Mouse (Mus musculus) inflammation-experienced regulatory T-cells, adult 16 weeks (primary cell): ENCODE measurements around the gene Slc5a2. TPM values are rescaled to one million over a fixed set of nuclear protein-coding genes. Genes with fewer than 3 reads are reported as not detected.

ENCODE experiments used
- polyA plus RNA-seq: library from polyadenylated mRNA; unstranded; fragments of 100-300 nt; shearing (Covaris generic); gene quantifications from one replicate; pipeline ENCODE4 v1.2.1, GENCODE M21; 2017

Slc5a2 gene
- 0.33 TPM for polyA plus RNA-seq

DNA sequence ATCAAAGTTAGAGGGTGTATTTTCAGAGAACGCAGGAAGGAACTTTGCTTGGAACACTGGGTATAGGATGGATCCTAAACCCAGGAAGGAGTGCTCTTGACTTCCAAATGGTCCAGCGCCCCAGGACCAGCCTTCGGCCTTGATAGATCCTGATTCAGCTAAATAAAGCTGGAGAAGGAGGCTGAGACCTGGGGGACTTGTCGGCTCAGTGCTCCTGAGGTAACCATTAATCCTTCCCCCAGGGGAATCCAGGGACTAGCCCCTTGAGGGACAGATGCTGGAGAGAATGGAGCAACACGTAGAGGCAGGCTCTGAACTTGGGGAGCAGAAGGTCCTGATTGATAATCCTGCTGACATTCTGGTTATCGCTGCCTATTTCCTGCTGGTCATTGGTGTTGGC lies at the start of gene Slc5a2:
Slc5a2 (plus strand) TSS at position 247 of the 400 bp plus-strand sequence.

GRCm38 (mm10) chr7:128236856-128237592 lies 28.4 kb upstream of the Slc5a2 start, which contains the start of gene Armc5:
Gene Armc5, plus strand, starts transcription at chr7:128237342.

DNA sequence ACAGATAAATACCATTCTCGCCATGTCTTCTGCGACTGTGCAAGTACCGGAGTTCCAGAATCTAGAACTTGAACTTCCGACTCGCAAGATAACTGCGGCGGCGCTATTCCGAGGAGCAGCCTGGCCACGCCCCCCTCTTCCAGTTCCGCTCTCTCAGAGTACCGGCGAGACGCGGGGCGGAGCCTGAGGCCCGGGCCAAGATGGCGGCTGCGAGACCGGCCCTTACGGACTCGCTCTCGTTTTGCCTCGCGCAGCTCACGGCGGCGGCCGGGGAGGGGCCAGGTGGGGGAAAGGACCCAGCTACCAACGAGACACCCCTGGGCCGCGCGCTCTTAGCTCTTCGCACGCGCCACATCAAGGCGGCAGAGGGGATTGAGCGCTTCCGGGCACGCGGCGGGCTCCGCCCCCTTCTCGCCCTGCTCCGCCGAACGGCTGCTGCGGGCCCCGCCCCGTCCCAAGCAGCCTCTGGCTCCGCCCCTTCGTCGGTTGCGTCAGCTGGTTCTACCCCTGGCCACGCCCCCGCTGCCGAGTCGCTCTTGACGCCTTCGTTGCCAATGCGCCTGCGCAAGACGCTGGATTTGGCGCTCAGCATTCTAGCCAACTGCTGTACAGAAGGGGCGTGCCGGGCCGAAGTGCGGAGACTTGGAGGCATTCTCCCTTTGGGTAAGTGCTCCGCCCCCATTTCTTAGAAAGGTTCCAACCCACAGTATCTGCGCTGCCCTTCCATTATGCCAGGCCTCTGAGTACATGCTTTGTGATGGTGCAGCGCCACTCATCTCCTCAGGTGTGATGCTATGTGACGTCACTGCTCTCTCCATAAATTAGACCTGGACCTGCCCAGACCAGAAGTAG lies 27.3 kb upstream of the Slc5a2 start, which contains the start of gene 9130023H24Rik:
9130023H24Rik (minus strand) TSS at position 105 of the 852 bp plus-strand sequence.

GRCm38 (mm10) chr7:128246496-128247391 lies 18.7 kb upstream of the Slc5a2 start, which contains the start of gene Tgfb1i1:
Gene Tgfb1i1, plus strand, starts transcription at chr7:128246812.

GRCm38 (mm10) chr7:128297617-128298480 lies 32.4 kb downstream of the Slc5a2 start, which contains the start of gene BC017158:
Gene BC017158, minus strand, starts transcription at chr7:128298170.

Other genes with a start within 250 kb of the Slc5a2 start
- 0.61 TPM for gene Itgam, start 203.0 kb upstream of the Slc5a2 start, polyA plus RNA-seq
- gene Gm49368, start 203.0 kb upstream of the Slc5a2 start, polyA plus RNA-seq = not detected
- 0.27 TPM for gene Itgax, start 136.1 kb upstream of the Slc5a2 start, polyA plus RNA-seq
- gene Itgad, start 111.3 kb upstream of the Slc5a2 start, polyA plus RNA-seq = 5.5 TPM
- gene Cox6a2, start 59.3 kb upstream of the Slc5a2 start, polyA plus RNA-seq = not detected
- 12.7 TPM for gene Armc5, start 28.3 kb upstream of the Slc5a2 start, polyA plus RNA-seq
- 2.6 TPM for gene 9130023H24Rik, start 27.6 kb upstream of the Slc5a2 start, polyA plus RNA-seq
- gene Tgfb1i1, start 18.8 kb upstream of the Slc5a2 start, polyA plus RNA-seq = 0.88 TPM
- 22.5 TPM for gene BC017158, start 32.5 kb downstream of the Slc5a2 start, polyA plus RNA-seq
- gene Rgs10, start 153.1 kb downstream of the Slc5a2 start, polyA plus RNA-seq = 329 TPM
- gene Tial1, start 196.1 kb downstream of the Slc5a2 start, polyA plus RNA-seq = 47.6 TPM